Mouse (Mus musculus) neural tube, embryonic 14.5 days (tissue): Measurements from ENCODE around the gene Tlr12. TPM values are rescaled to one million over a fixed set of nuclear protein-coding genes. Genes with fewer than 3 reads are reported as not detected.
"Not testable (repeated sequence)": the region's sequence is repeated elsewhere in the genome, so short reads cannot be mapped to it uniquely, and the experiment has no call there.

Experiments
- ATAC-seq: fragments of 200-750 bp; cut with Nextera tagmentation; 2 replicates; pipeline ENCODE4 v1.8.0; 2017; ENCODE audit warnings: low read depth, mild to moderate bottlenecking, moderate TSS enrichment, moderate library complexity
- H3K27ac ChIP-seq: fragments of 300-500 bp; sonication (generic); 2 replicates; pipeline ENCODE4 v1.5.1; 2014; ENCODE audit warnings: low read depth, mild to moderate bottlenecking, control low read depth, low read length, moderate library complexity, mixed read lengths
- H3K27me3 ChIP-seq: fragments of 300-500 bp; sonication (generic); 2 replicates; pipeline ENCODE4 v1.6.1; 2014; ENCODE audit warnings: low read length; ENCODE audit not compliant: control insufficient read depth, insufficient read depth
- H3K36me3 ChIP-seq: fragments of 300-500 bp; sonication (generic); 2 replicates; pipeline ENCODE4 v1.6.1; 2014; ENCODE audit warnings: low read length, mixed read lengths; ENCODE audit not compliant: control insufficient read depth, insufficient read depth
- H3K4me1 ChIP-seq: fragments of 300-500 bp; sonication (generic); 2 replicates; pipeline ENCODE4 v1.6.1; 2014; ENCODE audit warnings: low read length; ENCODE audit not compliant: control insufficient read depth, insufficient read depth
- H3K4me2 ChIP-seq: fragments of 300-500 bp; sonication (generic); 2 replicates; pipeline ENCODE4 v1.6.1; 2014; ENCODE audit warnings: mild to moderate bottlenecking, low read depth, low read length, control low read depth
- H3K4me3 ChIP-seq: fragments of 300-500 bp; sonication (generic); 2 replicates; pipeline ENCODE4 v1.5.1; 2014; ENCODE audit warnings: low read depth, low read length, control low read depth, mixed read lengths
- H3K9ac ChIP-seq: fragments of 300-500 bp; sonication (generic); replicated peaks from 2 replicates; pipeline ENCODE4 v1.6.1; 2014; ENCODE audit warnings: low read depth, mild to moderate bottlenecking, control low read depth, low read length, mixed read lengths
- H3K9me3 ChIP-seq: fragments of 300-500 bp; sonication (generic); 2 replicates; pipeline ENCODE4 v1.6.1; 2016; ENCODE audit warnings: low read length; ENCODE audit not compliant: control insufficient read depth
- WGBS: fragments of 180-500 bp; shearing (Covaris S2); extraction: QIAGEN DNeasy Blood & Tissue Kit; methylation state at CpG from one replicate; pipeline ENCODE4 v1.1.7; 2014; 5-methylcytosine and 5-hydroxymethylcytosine counted together
- polyA plus RNA-seq: library from polyadenylated mRNA; unstranded; fragments of >200 nt; fragmentation: Nextera tagmentation; extraction: Ambion mirVana; gene quantifications from 2 replicates; pipeline ENCODE4 v1.2.1, GENCODE M21; 2014

The Tlr12 gene
- polyA plus RNA-seq, 1 experiment from 2014 or later, result 0.35 TPM

- WGBS, result 53% methylated on average over 10 of the region's 10 CpGs
- Histone ChIP-seq H3K36me3 (no peaks in the 10 kb centered on the region), H3K9me3 (no peaks in the 10 kb centered on the region), H3K9ac (no peak overlapping the region), H3K4me1 (peaks cover 5% of the 10 kb centered on the region), H3K27ac (no peak overlapping the region), H3K4me3 (no peak overlapping the region), H3K4me2 (no peak overlapping the region), H3K27me3 (no peaks in the 10 kb centered on the region)
- ATAC-seq, result no peak
Observed at GRCm38 (mm10) chr4:128635894-128636585, 17.6 kb upstream of the Tlr12 start.

- Histone ChIP-seq H3K27ac (no peak overlapping the region), H3K4me3 (no peak overlapping the region), H3K9ac (no peak overlapping the region), H3K4me2 (no peak overlapping the region), H3K27me3 (no peaks in the 10 kb centered on the region), H3K36me3 (no peaks in the 10 kb centered on the region), H3K4me1 (peaks cover 5% of the 10 kb centered on the region), H3K9me3 (no peaks in the 10 kb centered on the region)
- 71% methylated on average over 7 of the region's 7 CpGs for WGBS
- ATAC-seq, result no peak
Observed at GRCm38 (mm10) chr4:128635451-128635850, 17.0 kb upstream of the Tlr12 start.

GRCm38 (mm10) chr4:128621109-128621508 lies 2.7 kb upstream of the Tlr12 start:
- no peaks in the 10 kb centered on the region for H3K27me3 ChIP-seq
- H3K4me3 ChIP-seq, result no peak overlapping the region
- 91% methylated on average over 8 of the region's 8 CpGs for WGBS
- H3K9ac ChIP-seq, result no peak overlapping the region
- H3K4me1 ChIP-seq, result no peaks in the 10 kb centered on the region
- H3K36me3 ChIP-seq, result no peaks in the 10 kb centered on the region
- no peak overlapping the region for H3K4me2 ChIP-seq
- H3K9me3 ChIP-seq, result no peaks in the 10 kb centered on the region
- no peak for ATAC-seq
- no peak overlapping the region for H3K27ac ChIP-seq

GRCm38 (mm10) chr4:128620572-128620971 lies 2.2 kb upstream of the Tlr12 start:
- Histone ChIP-seq H3K9me3 (no peaks in the 10 kb centered on the region), H3K36me3 (no peaks in the 10 kb centered on the region), H3K27ac (no peak overlapping the region), H3K9ac (no peak overlapping the region), H3K4me2 (no peak overlapping the region), H3K4me1 (no peaks in the 10 kb centered on the region), H3K4me3 (no peak overlapping the region), H3K27me3 (no peaks in the 10 kb centered on the region)
- no peak for ATAC-seq
- 90% methylated on average over 6 of the region's 6 CpGs for WGBS

- Histone ChIP-seq H3K9ac (no peak overlapping the region), H3K27ac (no peak overlapping the region), H3K27me3 (no peaks in the 10 kb centered on the region), H3K9me3 (no peaks in the 10 kb centered on the region), H3K4me1 (no peaks in the 10 kb centered on the region), H3K4me3 (no peak overlapping the region), H3K36me3 (no peaks in the 10 kb centered on the region), H3K4me2 (no peak overlapping the region)
- ATAC-seq, result no peak
- 39% methylated on average over 2 of the region's 2 CpGs for WGBS
Observed at GRCm38 (mm10) chr4:128618963-128619362, 544 bp upstream of the Tlr12 start.

GRCm38 (mm10) chr4:128617363-128618120 lies 877 bp downstream of the Tlr12 start:
- no peak overlapping the region for H3K4me2 ChIP-seq
- 78% methylated on average over 17 of the region's 17 CpGs for WGBS
- no peak overlapping the region for H3K4me3 ChIP-seq
- no peaks in the 10 kb centered on the region for H3K27me3 ChIP-seq
- no peak for ATAC-seq
- no peaks in the 10 kb centered on the region for H3K9me3 ChIP-seq
- no peak overlapping the region for H3K9ac ChIP-seq
- no peaks in the 10 kb centered on the region for H3K36me3 ChIP-seq
- H3K27ac ChIP-seq, result no peak overlapping the region
- H3K4me1 ChIP-seq, result no peaks in the 10 kb centered on the region

GRCm38 (mm10) chr4:128615761-128616160 lies 2.7 kb downstream of the Tlr12 start:
- Histone ChIP-seq H3K4me2 (no peak overlapping the region), H3K4me3 (no peak overlapping the region), H3K9me3 (no peaks in the 10 kb centered on the region), H3K27ac (no peak overlapping the region), H3K27me3 (no peaks in the 10 kb centered on the region), H3K4me1 (peaks cover 1% of the 10 kb centered on the region; the same call in 1 of the 2 replicates), H3K9ac (no peak overlapping the region), H3K36me3 (no peaks in the 10 kb centered on the region)
- 92% methylated on average over 14 of the region's 14 CpGs for WGBS
- ATAC-seq, result no peak

GRCm38 (mm10) chr4:128613326-128613725 lies 5.1 kb downstream of the Tlr12 start:
- Histone ChIP-seq H3K36me3 (no peaks in the 10 kb centered on the region), H3K4me1 (peaks cover 10% of the 10 kb centered on the region; the same call in 1 of the 2 replicates), H3K27me3 (no peaks in the 10 kb centered on the region), H3K9me3 (no peaks in the 10 kb centered on the region), H3K4me2 (no peak overlapping the region), H3K27ac (no peak overlapping the region), H3K9ac (no peak overlapping the region), H3K4me3 (no peak overlapping the region)
- 20% methylated on average over 8 of the region's 8 CpGs for WGBS
- no peak for ATAC-seq

GRCm38 (mm10) chr4:128611726-128612125 lies 6.7 kb downstream of the Tlr12 start:
- not testable (repeated sequence) for H3K36me3 ChIP-seq, H3K4me3 ChIP-seq, H3K9me3 ChIP-seq, H3K27ac ChIP-seq, ATAC-seq, H3K4me2 ChIP-seq, H3K27me3 ChIP-seq, H3K9ac ChIP-seq
- peaks cover 13% of the 10 kb centered on the region; the same call in 1 of the 2 replicates for H3K4me1 ChIP-seq
- 77% methylated on average over 3 of the region's 3 CpGs for WGBS
